Mouse (Mus musculus): ENCODE data around the gene Crebl2. TPM values are rescaled to one million over a fixed set of nuclear protein-coding genes. Genes with fewer than 3 reads are reported as not detected.

Gene Crebl2
- total RNA-seq, 2 experiments from 2014 or later: 30.0 to 35.0 TPM

DNA sequence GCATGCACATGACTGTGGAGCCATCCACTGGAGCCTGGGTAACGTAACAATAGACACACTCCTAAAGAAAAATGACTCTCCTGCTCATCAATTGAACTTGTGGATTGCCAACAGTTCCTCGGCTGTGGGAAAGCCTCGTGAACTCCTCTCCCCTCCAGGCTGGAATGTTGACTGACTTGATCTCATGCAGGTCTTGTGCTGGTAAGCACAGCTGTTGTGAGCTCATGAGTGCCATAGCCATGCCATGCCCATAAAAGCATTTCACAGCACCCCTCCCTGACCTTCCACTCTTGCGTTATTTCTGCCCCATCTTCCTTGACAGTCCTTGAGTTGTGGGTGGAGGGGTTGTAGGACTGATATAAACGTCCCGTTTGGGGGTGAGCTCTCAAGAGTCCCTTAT lies 9.5 kb upstream of the Crebl2 start:
- no peak for DNase-seq

DNA sequence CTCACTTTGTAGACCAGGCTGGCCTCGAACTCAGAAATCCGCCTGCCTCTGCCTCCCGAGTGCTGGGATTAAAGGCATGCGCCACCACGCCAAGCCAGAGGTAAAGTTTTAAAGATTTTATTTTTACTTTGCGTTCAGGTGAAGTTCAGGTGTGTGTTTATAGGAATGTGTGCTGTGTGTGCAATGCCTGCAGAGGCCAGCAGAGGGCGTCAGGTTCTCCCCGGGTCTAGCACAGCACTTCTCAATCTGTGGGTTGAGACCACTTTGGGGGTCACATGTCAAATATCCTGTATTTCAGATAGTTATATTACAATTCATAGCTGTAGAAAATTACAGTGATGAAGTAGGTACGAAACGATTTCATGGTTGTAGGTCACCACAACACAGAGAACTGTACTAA lies 7.1 kb upstream of the Crebl2 start:
- DNase-seq: peak in 1 of 2 experiments; percentile 15

DNA sequence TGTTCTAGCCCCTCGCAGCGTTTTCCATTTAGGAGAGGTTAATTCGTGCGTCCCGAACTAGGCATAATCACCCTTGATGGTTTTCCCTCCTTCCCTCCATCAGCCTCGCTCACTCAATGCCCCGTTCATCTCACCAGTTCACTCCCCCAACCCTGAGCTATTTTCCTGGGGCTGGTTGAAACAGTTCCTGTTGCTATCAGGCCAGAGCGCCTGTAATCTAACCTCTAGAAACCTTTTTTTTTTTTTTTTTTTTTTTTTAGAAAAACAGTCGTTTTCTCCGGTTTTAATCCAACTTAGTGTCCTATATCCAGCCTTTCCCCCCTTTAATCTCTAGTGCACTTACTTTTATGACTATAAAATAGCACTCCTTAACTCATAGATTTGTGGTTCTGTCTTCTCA lies 822 bp downstream of the Crebl2 start:
- DNase-seq: no peak

DNA sequence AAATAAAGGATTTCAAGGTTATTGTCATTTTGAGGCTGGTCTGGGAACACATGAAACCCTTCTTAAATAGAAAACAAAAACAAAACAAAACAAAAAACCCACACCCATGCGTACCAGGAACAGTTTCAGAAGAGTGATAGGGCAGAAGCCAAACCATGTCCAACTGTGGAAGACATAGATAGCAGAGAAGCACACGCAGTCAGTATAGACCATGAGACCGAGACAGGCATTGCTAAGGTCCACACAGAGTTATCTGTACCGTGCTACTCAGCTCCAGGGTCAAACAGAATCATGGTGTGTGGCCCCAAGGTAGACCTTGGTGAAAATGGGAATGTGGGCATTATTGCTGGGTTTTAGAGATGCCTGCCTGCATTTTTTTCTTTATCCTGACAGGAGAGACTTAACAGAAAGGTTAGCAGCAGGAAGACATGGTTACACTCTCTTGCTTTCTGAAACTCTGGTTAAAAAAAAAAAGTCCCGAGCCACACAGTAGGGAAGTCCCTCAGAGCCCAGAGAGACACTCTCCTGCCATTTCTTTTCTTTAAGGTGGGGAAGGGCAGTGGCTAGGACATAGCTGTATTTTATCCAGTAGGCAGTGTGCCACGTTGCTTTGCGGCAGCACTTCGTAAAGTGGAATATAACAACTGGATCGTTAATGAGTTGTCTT lies 4.8 kb downstream of the Crebl2 start:
- DNase-seq: no peak

- DNase-seq: no peak
These were observed 8.2 kb downstream of the Crebl2 start for GRCm38 (mm10) chr6:134838111-134838510.

DNA sequence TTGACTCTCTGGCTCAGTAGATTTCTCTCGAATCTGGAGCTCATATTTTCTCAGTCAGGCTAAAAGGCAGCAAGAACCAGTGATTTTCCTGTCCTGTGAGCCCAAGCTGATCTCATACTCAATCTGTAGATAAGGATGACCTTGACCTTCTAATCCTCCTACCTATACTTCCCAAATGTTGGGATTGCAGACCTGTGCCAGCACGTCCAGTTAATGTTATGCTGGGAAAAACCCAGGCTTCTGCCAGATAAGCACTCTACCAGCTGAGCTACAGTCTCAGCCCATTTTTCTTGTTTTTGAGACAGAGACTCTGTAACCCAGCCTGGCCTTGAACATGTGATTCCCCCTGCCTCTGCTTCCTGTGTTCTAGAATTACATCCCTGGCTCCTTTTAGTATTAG lies 10.4 kb downstream of the Crebl2 start:
- DNase-seq: peak in 1 of 2 experiments; percentile 18

GRCm38 (mm10) chr6:134845726-134846125 lies 15.8 kb downstream of the Crebl2 start:
- no peak for DNase-seq

- peak; percentile 47 to 53 for DNase-seq
These were observed 16.4 kb downstream of the Crebl2 start for GRCm38 (mm10) chr6:134846308-134846707.

- no peak for DNase-seq
These were observed 17.6 kb downstream of the Crebl2 start for GRCm38 (mm10) chr6:134847550-134847949.

DNA sequence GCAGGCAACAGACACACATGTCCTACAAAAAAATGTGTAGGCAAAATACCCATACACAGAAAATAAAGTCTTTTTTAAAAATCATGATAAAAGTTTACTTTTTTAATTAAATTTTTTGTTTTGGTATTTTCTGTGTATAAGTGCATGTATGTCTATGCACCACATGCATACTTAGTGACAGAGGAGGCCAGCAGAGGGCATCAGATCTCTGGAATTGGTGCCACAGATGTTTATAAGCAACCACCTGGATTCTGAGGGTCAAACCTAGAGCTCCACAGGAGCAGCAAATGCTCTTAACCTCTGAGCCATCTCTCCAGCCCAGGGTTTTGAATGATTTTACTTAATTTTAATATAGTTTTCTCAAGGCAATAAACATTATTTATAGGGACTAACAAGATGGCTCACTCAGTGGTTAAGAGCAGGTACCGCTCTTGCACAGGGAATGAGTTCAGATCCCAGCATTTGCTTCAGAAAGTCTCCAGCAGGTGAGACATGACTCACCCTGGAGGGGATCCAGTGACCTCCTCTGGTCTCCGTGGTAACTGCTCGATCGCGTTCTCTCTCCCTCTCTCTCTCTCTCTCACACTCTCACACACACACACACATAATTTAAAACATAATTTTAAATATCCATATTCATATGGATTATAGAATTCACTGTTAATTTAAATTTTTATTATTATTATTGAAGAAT lies 18.4 kb downstream of the Crebl2 start:
- DNase-seq: peak; percentile 36 to 49

GRCm38 (mm10) chr6:134849461-134849860 lies 19.5 kb downstream of the Crebl2 start:
- DNase-seq: no peak

- DNase-seq: peak; percentile 32 to 37
These were observed 20.0 kb downstream of the Crebl2 start for GRCm38 (mm10) chr6:134849985-134850384.

- DNase-seq: no peak
These were observed 24.8 kb downstream of the Crebl2 start for GRCm38 (mm10) chr6:134854782-134855181.

GRCm38 (mm10) chr6:134855926-134856325 lies 26.0 kb downstream of the Crebl2 start:
- DNase-seq: no peak

DNA sequence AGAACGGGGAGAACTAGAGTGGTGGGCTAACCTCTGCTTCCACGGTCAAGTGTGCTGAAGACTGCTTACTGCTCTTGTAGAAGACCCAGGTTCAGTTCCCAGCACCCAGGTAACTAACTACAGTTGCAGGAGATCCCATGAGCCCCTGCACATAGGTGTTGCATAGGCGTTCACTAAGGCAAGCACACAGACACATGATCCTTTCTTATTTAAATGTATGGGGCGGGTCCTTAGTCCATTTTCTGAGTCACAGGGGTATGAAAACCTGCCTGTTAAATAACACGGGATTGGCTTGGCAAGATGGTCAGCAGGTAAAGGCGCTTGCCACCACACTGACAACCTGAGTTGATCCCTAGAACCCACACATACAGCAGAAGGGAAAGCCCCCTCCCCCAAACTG lies 29.1 kb downstream of the Crebl2 start:
- no peak for DNase-seq

- no peak for DNase-seq
These were observed 30.3 kb downstream of the Crebl2 start for GRCm38 (mm10) chr6:134860275-134860674.

DNA sequence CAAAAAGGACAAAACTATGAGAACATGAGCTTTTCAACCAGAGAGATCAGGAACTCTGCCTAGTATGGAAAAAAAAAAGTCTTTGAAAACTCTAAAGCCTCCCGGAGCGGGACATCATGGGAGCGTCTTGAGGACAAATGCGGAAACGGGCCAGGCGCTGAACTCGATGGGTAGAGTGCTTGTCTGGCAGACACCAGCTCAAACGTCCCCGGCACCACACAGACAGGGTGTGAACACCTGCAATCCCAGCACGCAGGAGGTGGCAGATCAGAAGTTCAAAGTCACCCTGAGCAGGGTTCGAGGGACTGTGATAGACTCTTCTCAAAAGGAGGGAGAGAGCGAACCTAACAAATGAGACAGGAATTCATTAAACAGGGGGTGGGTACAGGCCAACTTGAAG lies 31.4 kb downstream of the Crebl2 start:
- no peak for DNase-seq

DNA sequence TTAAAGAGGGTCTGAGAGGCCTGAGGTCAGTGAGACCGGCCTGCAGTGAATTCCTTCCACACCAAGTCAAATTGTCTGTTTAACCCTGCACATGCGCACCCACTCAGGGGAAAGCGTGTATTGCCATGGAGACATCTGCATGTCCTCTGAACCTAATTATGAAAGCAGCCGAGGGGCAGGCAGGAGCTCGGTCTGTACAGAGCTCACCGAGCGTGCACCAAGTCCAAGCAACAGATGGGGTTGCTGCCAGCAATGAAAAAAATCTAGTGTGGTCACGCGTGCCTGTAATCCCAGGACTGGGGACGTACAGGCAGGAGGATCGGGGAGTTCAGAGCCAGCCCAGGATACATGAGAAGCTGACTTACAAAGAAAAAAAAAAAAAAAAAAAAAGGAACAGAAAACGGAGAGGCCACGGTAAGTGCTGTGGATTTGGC lies 32.7 kb downstream of the Crebl2 start:
- DNase-seq: no peak

- peak; percentile 93 to 94 for DNase-seq
These were observed 33.2 kb downstream of the Crebl2 start for GRCm38 (mm10) chr6:134863146-134863545.

GRCm38 (mm10) chr6:134866113-134866512 lies 36.2 kb downstream of the Crebl2 start:
- no peak for DNase-seq

DNA sequence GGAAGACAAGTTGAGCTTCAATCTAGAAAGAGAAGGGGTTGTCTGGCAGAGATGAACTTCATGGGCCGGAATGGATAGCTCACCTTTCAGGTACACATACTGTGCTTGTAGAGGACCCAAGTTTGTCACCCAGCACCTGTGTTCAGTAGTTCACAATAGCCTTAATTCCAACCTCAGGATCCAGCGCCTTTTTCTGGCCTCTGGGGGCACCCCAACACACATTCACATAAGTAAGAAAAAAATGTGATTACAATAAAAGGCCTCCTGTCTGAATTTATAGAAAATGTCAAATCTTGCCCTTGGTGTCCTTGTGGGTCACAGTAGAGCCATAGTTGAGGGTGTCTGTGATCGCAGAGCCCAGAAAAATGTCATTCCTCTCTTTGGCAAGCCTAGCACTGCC lies 37.4 kb downstream of the Crebl2 start:
- DNase-seq: no peak

- no peak for DNase-seq
These were observed 40.3 kb downstream of the Crebl2 start for GRCm38 (mm10) chr6:134870209-134870742.

DNA sequence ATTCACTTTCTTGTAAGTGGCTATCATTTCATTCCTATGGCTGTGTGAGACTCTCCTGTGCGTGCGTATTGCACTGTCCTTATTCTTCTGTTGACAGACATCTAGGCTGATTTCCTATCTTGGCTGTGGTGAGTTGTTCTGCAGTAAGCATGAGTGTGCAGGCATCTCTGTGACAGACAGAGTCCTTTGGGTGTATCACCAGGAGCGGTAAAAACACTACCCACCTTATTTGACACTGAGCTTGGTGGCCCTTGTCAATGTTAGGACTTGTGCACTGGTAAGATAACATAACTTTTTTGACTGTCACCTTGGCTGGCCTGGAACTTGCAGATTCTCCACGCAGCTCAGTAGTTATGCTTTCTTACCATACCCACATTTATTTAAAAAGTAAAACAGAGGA lies 40.9 kb downstream of the Crebl2 start:
- no peak for DNase-seq

DNA sequence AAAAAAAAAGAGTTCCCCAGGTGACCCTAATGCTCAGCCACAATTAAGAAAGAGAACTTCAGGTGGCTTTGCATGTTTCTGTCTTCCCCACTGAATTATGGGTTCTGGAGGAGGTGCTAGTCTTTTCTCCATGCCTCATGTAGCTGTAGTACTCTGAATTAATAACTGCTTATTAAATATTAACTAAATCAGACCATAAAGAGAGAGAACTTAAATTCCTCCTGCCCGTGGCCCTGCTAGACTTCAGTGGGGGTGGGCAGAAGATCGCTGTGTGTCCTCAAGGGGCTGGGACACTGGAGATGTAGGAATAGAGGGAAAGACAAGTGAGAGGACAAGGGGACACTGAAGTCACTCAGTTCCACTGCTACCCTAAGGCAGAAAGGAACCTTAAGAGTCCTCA lies 42.3 kb downstream of the Crebl2 start:
- no peak for DNase-seq

Measured in adrenal gland, postnatal 36 days (tissue).